Mouse (Mus musculus) ES-E14 (cell line): ENCODE measurements around the gene Adam10. TPM values are rescaled to one million over a fixed set of nuclear protein-coding genes. Genes with fewer than 3 reads are reported as not detected.

ENCODE experiments used
- DNase-seq: peaks from one replicate; pipeline ENCODE4 v3.0.0-alpha.2; 2013; ENCODE audit warnings: low read depth, low spot score
- H3K27ac ChIP-seq: 2 replicates; pipeline ENCODE4 v1.5.1; 2012; ENCODE audit warnings: low read depth, mild to moderate bottlenecking, low read length, moderate library complexity, mixed read lengths; ENCODE audit not compliant: poor library complexity, insufficient read depth, severe bottlenecking
- H3K36me3 ChIP-seq: 2 replicates; pipeline ENCODE4 v1.6.1; 2012; ENCODE audit warnings: mild to moderate bottlenecking, low read length, moderate library complexity, mixed read lengths; ENCODE audit not compliant: control insufficient read depth, poor library complexity, insufficient read depth, severe bottlenecking
- H3K4me1 ChIP-seq, 2 experiments: fragments of 150-350 bp in 1 of 2; sonication (generic) in 1 of 2; 2 replicates each; pipeline ENCODE4 v1.6.1; 2012; ENCODE audit warnings: low read length in 2 of 2, mild to moderate bottlenecking in 1 of 2, mixed read lengths in 1 of 2; ENCODE audit not compliant: control insufficient read depth in 2 of 2, insufficient read depth in 2 of 2, poor library complexity in 1 of 2
- H3K4me3 ChIP-seq, 2 experiments: fragments of 150-350 bp in 1 of 2; sonication (generic) in 1 of 2; 2 replicates each; pipeline ENCODE4 v1.5.1; 2012; ENCODE audit warnings: low read length in 2 of 2, low read depth in 1 of 2, mild to moderate bottlenecking in 1 of 2, mixed read lengths in 1 of 2; ENCODE audit not compliant: insufficient read depth in 1 of 2, poor library complexity in 1 of 2, severe bottlenecking in 1 of 2
- H3K9ac ChIP-seq: 2 replicates; pipeline ENCODE4 v1.6.1; 2012; ENCODE audit warnings: low read depth, mild to moderate bottlenecking, low read length, mixed read lengths; ENCODE audit not compliant: poor library complexity, insufficient read depth, severe bottlenecking
- H3K9me3 ChIP-seq: fragments of 150-350 bp; sonication (generic); 2 replicates; pipeline ENCODE4 v1.6.1; 2012; ENCODE audit warnings: low read depth, mild to moderate bottlenecking, low read length; ENCODE audit not compliant: control insufficient read depth, insufficient read depth
- CHD2 ChIP-seq: IDR thresholded peaks from 2 replicates; pipeline ENCODE4 v1.6.1; 2014; ENCODE audit warnings: mild to moderate bottlenecking, low read depth, low read length, inconsistent platforms
- HCFC1 ChIP-seq: IDR thresholded peaks from 2 replicates; pipeline ENCODE4 v1.6.1; 2012; ENCODE audit warnings: low read length, inconsistent platforms, borderline replicate concordance; ENCODE audit not compliant: insufficient read depth
- MAFK ChIP-seq: IDR thresholded peaks from 2 replicates; pipeline ENCODE4 v1.6.1; 2014; ENCODE audit warnings: mild to moderate bottlenecking, low read depth, low read length, inconsistent platforms; ENCODE audit not compliant: insufficient read depth
- ZC3H11A ChIP-seq: IDR thresholded peaks from 2 replicates; pipeline ENCODE4 v1.6.1; 2012; ENCODE audit warnings: low read depth, mild to moderate bottlenecking, inconsistent platforms, low read length, borderline replicate concordance
- ZNF384 ChIP-seq: IDR thresholded peaks from 2 replicates; pipeline ENCODE4 v1.6.1; 2012; ENCODE audit warnings: low read depth, low read length, inconsistent platforms
- in situ Hi-C, 2 experiments: fragments of 600-800 bp; cut with MboI; formaldehyde crosslinking; loops; one replicate each; pipeline ENCODE4 v1.15.1; 2025; ENCODE audit warnings: low sequenced_read_pairs in 2 of 2, inconsistent platforms in 1 of 2; ENCODE audit not compliant: unreplicated experiment in 2 of 2
- total RNA-seq: library from RNA; depleted of rRNA; stranded (reverse); fragments of 300-350 nt; gene quantifications from 2 replicates; pipeline ENCODE4 v1.2.3, GENCODE M21; 2012; rRNA removed

The Adam10 gene
- 11.7 and 18.1 TPM in 2 replicates for total RNA-seq

- Histone ChIP-seq H3K27ac (peak within 1 kb of the TSS; percentile 7; the same call in 1 of the 2 replicates), H3K4me3 (peak within 1 kb of the TSS; percentile 78 to 93), H3K36me3 (no peaks in the 10 kb centered on the region), H3K9me3 (no peaks in the 10 kb centered on the region), H3K9ac (peak within 1 kb of the TSS; percentile 79), H3K4me1 (0 out of 4 replicates have a peak, but pooled peaks cover 0 to 2% of the 10 kb centered on the region in 2 experiments)
- in situ Hi-C loops: no loop called here
- peak; percentile 95 for DNase-seq
- TF ChIP-seq ZC3H11A: no peak
- TF ChIP-seq CHD2: no peak
- no peak for TF ChIP-seq ZNF384
- TF ChIP-seq MAFK: no peak
- TF ChIP-seq HCFC1: no peak; the same call in 1 of the 2 replicates
Observed at GRCm38 (mm10) chr9:70678682-70679131, at the start of gene Adam10. TSS of gene Adam10 (plus strand) at chr9:70678997.

- Histone ChIP-seq H3K9me3 (no peaks in the 10 kb centered on the region), H3K4me3 (no peak overlapping the region), H3K4me1 (no peaks in the 10 kb centered on the region), H3K9ac (no peak overlapping the region), H3K27ac (no peak overlapping the region), H3K36me3 (no peaks in the 10 kb centered on the region)
- in situ Hi-C loops: no loop called here
- no peak for DNase-seq
- TF ChIP-seq ZC3H11A: no peak
- no peak for TF ChIP-seq CHD2
- TF ChIP-seq ZNF384: no peak
- no peak for TF ChIP-seq MAFK
- TF ChIP-seq HCFC1: no peak
Observed at GRCm38 (mm10) chr9:70629711-70630110, 49.1 kb upstream of the Adam10 start.

DNA sequence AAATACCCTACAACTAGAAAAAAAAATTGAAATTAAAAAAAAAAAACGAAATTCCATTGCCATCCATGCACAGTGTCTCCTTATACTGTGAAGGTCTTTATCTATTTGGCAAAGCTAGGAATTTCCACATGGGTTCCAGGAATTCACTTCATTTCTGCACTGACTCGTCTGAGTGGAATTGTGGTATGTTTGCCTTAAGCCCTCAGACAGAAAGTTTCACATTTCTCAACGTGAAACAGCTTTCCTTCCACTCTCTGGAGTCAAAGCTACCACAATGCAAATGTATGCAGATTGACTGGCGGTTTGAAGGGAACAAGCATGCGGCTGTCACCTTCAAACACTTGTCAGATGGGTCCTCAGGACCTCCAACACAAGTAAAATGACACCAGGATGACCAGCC lies 47.1 kb upstream of the Adam10 start:
- no peaks in the 10 kb centered on the region for H3K4me1 ChIP-seq
- DNase-seq: no peak
- TF ChIP-seq CHD2 (no peak), MAFK (no peak), HCFC1 (no peak), ZNF384 (no peak), ZC3H11A (no peak)
- in situ Hi-C loops: no loop called here
- no peak overlapping the region for H3K4me3 ChIP-seq
- no peak overlapping the region for H3K9ac ChIP-seq
- no peaks in the 10 kb centered on the region for H3K9me3 ChIP-seq
- no peak overlapping the region for H3K27ac ChIP-seq
- H3K36me3 ChIP-seq: no peaks in the 10 kb centered on the region

DNA sequence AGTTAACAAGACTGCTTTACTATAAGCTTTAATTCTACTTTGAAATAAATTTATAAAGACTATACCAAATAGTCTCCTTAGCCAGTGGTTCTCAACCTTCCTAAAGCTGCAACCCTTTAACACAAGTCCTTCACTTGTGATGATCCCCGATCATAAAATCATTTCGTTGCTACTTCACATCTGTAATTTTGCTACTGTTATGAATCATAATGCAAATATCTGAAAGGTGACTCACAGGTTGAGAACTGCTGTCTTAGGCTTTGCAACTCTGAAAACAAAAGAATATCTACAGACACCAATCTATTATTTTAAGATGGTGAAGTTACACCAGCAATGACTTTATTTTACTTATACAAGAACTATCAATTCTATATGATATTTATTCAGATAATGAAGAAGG lies 42.0 kb upstream of the Adam10 start:
- H3K4me1 ChIP-seq: no peaks in the 10 kb centered on the region
- in situ Hi-C loops: no loop called here
- H3K9ac ChIP-seq: no peak overlapping the region
- H3K4me3 ChIP-seq: no peak overlapping the region
- no peak overlapping the region for H3K27ac ChIP-seq
- H3K9me3 ChIP-seq: no peaks in the 10 kb centered on the region
- H3K36me3 ChIP-seq: no peaks in the 10 kb centered on the region
- TF ChIP-seq MAFK (no peak), ZC3H11A (no peak), ZNF384 (no peak), CHD2 (no peak), HCFC1 (no peak)
- no peak for DNase-seq

DNA sequence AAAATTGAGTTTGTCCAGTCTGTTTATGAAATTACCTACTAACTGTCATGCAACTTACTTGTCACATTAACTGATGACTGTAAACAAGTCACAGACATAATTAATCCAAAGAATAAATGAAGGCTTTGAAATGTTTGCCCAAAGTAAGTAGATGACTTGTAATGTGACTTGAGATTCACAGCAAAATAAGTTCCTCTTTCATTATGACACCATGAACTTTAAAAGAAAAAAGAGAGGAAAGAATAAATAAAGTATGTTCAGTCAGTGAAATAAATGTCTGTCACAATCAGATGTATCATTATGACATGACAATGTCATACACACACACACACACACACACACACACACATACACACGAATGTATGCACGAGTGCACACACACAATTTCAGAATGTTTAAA lies 28.5 kb upstream of the Adam10 start:
- no peaks in the 10 kb centered on the region for H3K4me1 ChIP-seq
- in situ Hi-C loops: loop anchor here in 1 of 2 experiments (25.0 kb wide), 1 partner anchor 437 kb away; no protein-coding TSS in a partner anchor
- no peak overlapping the region for H3K4me3 ChIP-seq
- H3K27ac ChIP-seq: no peak overlapping the region
- H3K9ac ChIP-seq: no peak overlapping the region
- no peak for DNase-seq
- TF ChIP-seq HCFC1: no peak
- no peaks in the 10 kb centered on the region for H3K9me3 ChIP-seq
- H3K36me3 ChIP-seq: no peaks in the 10 kb centered on the region
